Mouse (Mus musculus): ENCODE measurements around the gene Arl5a. TPM values are rescaled to one million over a fixed set of nuclear protein-coding genes. Genes with fewer than 3 reads are reported as not detected.

The Arl5a gene
- polyA plus RNA-seq, 1 experiment from 2014 or later, result 39.9 TPM

DNA sequence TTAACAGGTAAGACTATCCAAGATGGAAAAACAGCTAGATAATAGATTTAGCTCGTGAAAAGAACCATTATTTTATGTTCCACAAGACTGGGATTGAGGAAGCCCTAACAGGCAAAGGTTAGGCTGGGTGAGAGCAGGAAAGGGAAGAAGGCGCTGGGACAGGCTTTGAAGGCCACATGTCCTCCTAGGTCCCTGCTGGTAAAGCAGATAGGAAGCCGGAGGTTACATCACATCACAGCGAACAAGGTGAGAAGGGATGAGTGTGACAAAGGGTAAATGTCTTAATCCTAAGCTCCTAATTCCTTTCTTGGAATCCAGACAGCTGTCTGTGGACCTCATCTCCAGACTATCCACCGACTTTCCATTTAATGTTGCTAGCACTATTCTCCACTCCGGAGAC, 5.4 kb downstream of the Arl5a start:
- no peaks in the 10 kb centered on the region for H3K27me3 ChIP-seq
- no peak overlapping the region for H3K4me2 ChIP-seq
- no peak overlapping the region for H3K4me3 ChIP-seq
- no peak overlapping the region for H3K9ac ChIP-seq
- no peak overlapping the region for H3K27ac ChIP-seq
- peaks cover 28% of the 10 kb centered on the region for H3K4me1 ChIP-seq (replicated peaks)
- peaks cover 7% of the 10 kb centered on the region; the same call in 1 of the 2 replicates for H3K9me3 ChIP-seq
- 81% methylated on average over 6 of the region's 6 CpGs for WGBS
- peaks cover 24% of the 10 kb centered on the region for H3K36me3 ChIP-seq
- no peak for ATAC-seq (ENCODE audit: low FRiP score)

DNA sequence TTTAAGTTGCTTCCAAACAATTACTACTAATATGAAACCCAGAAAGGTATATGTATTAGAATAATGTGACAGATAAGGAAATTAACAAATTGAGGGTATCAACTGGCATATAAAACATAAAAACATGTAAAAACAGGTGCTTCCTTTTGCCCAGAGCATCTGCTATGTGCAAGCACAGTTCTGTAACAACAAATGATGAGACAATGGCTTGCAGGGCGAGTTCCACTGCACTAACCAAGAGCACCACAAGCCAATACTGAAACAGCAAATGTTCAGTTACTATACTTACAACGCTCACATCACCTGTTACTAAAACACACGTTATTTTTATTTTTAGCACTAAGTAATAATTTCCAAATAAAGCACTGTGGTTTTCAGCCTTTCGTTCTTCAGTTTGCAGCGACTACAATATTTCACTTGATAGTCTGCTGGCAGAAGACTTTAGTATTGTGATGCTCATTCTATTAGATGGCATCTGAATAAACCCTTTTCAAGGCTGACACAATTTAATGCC, 12.1 kb downstream of the Arl5a start:
- no peak for ATAC-seq (ENCODE audit: low FRiP score)
- Histone ChIP-seq H3K9me3 (peaks cover 38% of the 10 kb centered on the region), H3K27ac (no peak overlapping the region), H3K4me2 (no peak overlapping the region), H3K36me3 (peaks cover 80% of the 10 kb centered on the region), H3K9ac (no peak overlapping the region), H3K4me1 (replicated peaks) (no peaks in the 10 kb centered on the region), H3K4me3 (no peak overlapping the region), H3K27me3 (no peaks in the 10 kb centered on the region)
- WGBS, result 98% methylated on average over 5 of the region's 5 CpGs

DNA sequence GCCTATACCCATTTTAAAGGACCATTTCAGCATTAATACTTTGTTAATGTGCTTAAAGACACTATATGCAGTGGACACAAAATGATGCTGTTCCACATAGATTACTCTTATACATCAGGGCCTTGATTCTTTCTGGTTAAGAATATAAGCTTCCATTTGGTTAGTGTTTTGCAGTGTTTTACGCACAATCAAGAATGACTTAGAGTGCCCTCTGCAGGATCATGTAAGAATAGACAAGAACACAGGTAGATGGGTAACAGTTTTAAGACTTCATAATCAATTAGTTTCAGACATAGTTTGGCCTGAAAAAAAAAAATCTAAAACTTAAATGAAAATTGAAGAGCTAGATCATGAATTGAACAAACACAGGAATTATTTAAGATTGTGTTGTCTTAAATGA, 18.2 kb downstream of the Arl5a start:
- Histone ChIP-seq H3K4me2 (no peak overlapping the region), H3K4me1 (replicated peaks) (no peaks in the 10 kb centered on the region), H3K27me3 (no peaks in the 10 kb centered on the region), H3K9me3 (peaks cover 26% of the 10 kb centered on the region), H3K36me3 (peaks cover 73% of the 10 kb centered on the region), H3K4me3 (no peak overlapping the region), H3K27ac (no peak overlapping the region), H3K9ac (no peak overlapping the region)
- ATAC-seq (ENCODE audit: low FRiP score), result no peak
- 93% methylated on average over 1 of the region's 1 CpGs for WGBS

DNA sequence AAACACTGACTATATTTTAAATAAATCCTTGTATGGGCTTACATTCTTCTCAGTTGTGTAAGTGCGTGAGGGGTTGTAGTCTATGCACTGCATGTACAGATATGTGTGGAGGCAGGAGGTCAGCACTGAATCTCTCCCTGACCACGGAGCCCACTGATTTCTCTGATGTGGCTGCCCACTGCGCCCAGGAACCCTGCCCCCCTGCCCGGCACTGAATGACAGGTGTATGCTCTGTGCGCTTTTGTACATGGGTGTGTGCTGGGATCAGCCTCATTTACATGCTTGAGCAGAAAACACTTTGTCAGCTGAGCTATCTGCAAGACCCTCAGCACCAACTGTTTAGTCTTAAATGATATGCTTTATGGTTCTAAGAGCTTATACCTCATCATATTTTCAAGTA, 19.5 kb downstream of the Arl5a start:
- Histone ChIP-seq H3K4me2 (no peak overlapping the region), H3K9ac (no peak overlapping the region), H3K36me3 (peaks cover 65% of the 10 kb centered on the region), H3K4me3 (no peak overlapping the region), H3K27me3 (no peaks in the 10 kb centered on the region), H3K27ac (no peak overlapping the region), H3K4me1 (replicated peaks) (no peaks in the 10 kb centered on the region), H3K9me3 (peaks cover 14% of the 10 kb centered on the region)
- no peak for ATAC-seq (ENCODE audit: low FRiP score)
- WGBS, result 95% methylated on average over 5 of the region's 5 CpGs

DNA sequence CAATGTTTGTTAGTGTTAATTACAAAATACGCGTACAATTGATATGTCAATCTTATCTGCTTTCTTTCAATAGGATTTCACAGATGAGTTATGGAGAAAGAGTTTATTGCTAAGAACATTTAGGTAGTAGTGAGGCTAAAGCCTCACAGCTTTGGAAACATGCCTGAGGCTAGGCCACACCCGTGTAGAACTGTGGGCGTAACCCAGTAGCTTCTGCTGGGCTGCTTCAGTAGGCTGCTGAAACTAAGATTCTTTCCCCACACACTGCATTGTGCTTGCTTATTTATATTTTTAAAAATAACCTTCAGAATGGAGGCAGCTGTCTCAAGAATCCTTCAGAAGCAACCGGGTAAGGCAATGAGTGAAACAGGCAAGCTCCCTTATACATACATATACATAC, 30.2 kb downstream of the Arl5a start:
- no peak for ATAC-seq (ENCODE audit: low FRiP score)
- Histone ChIP-seq H3K4me3 (no peak overlapping the region), H3K36me3 (peaks cover 4% of the 10 kb centered on the region; the same call in 1 of the 2 replicates), H3K9ac (no peak overlapping the region), H3K27ac (no peak overlapping the region), H3K9me3 (no peaks in the 10 kb centered on the region), H3K27me3 (no peaks in the 10 kb centered on the region), H3K4me2 (no peak overlapping the region), H3K4me1 (replicated peaks) (no peaks in the 10 kb centered on the region)
- 95% methylated on average over 5 of the region's 5 CpGs for WGBS

DNA sequence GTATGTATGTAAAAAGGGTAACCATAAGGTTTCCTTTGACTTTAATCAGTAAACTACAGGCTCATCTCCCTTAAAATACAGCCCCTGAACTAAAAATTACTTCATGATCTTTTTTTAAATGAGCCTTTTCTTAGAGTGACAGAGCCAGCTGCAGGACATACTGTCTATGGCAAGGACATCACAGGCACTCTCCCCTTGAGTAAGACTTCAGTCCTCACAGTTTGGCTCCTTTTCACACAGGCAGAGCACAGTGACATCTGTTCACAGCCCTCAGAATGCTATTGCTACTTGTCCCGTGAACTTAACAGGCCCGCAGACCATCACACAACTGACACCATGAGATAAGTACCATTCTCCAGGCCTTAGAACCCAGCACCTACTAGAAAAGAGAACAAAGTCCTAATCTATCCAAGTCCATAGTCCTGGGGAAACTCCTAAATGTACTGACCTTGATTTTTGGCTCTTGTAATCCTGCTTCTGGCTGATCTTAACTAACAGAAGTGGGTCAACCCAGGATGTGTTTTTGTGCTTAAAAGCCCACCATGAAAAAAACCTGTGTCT, 34.2 kb downstream of the Arl5a start:
- no peaks in the 10 kb centered on the region for H3K4me1 ChIP-seq (replicated peaks)
- no peak for ATAC-seq (ENCODE audit: low FRiP score)
- H3K27me3 ChIP-seq, result no peaks in the 10 kb centered on the region
- H3K36me3 ChIP-seq, result no peaks in the 10 kb centered on the region
- H3K4me3 ChIP-seq, result no peak overlapping the region
- no peak overlapping the region for H3K27ac ChIP-seq
- 89% methylated on average over 2 of the region's 2 CpGs for WGBS
- no peaks in the 10 kb centered on the region for H3K9me3 ChIP-seq
- H3K4me2 ChIP-seq, result no peak overlapping the region
- H3K9ac ChIP-seq, result no peak overlapping the region

DNA sequence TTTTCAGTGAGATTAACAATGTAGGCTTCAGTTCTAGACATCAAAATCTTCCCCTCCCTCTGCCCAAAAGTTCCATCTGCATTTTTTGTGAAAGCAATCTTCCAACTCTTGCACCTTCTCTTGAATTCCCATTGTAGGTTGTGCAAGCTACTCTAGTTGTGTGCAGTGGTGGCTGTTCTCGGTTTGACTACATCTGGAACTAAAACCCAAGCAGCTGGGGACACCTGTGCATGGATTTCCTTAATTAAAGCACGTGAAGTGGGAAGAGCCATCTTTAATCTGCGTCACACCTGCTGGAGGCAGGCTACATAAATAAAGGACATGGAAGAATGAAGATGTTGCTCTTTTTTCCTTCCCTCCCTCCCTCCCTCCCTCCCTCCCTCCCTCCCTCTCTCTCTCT, 34.7 kb downstream of the Arl5a start:
- Histone ChIP-seq H3K4me3 (no peak overlapping the region), H3K27me3 (no peaks in the 10 kb centered on the region), H3K9ac (no peak overlapping the region), H3K27ac (no peak overlapping the region), H3K4me2 (no peak overlapping the region), H3K36me3 (no peaks in the 10 kb centered on the region), H3K4me1 (replicated peaks) (no peaks in the 10 kb centered on the region), H3K9me3 (no peaks in the 10 kb centered on the region)
- no peak for ATAC-seq (ENCODE audit: low FRiP score)
- whole genome bisulfite sequencing, result 77% methylated on average over 3 of the region's 3 CpGs

DNA sequence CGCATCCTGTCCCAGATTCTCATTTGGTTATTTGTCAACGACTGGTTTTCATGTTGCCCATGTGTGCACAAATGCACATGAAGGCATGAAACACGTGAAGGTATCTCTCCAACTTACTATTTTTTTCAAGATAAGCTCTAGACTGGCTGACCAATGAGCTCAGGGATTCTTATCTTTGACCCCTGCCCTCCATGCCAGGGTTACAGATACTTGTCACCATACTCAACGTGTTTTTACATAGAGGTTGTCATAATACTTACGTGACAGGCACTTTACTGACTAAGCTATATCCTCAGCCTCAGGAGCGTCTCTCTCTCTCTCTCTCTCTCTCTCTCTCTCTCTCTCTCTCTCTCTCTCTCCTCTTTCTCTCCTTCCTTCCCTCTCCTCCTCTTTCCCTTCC, 38.2 kb downstream of the Arl5a start:
- 90% methylated on average over 6 of the region's 6 CpGs for WGBS
- ATAC-seq (ENCODE audit: low FRiP score), result no peak
- H3K27me3 ChIP-seq, result no peaks in the 10 kb centered on the region
- H3K27ac ChIP-seq, result no peak overlapping the region
- no peak overlapping the region for H3K9ac ChIP-seq
- H3K4me2 ChIP-seq, result no peak overlapping the region
- no peaks in the 10 kb centered on the region for H3K4me1 ChIP-seq (replicated peaks)
- H3K4me3 ChIP-seq, result no peak overlapping the region
- no peaks in the 10 kb centered on the region for H3K9me3 ChIP-seq
- no peaks in the 10 kb centered on the region for H3K36me3 ChIP-seq

DNA sequence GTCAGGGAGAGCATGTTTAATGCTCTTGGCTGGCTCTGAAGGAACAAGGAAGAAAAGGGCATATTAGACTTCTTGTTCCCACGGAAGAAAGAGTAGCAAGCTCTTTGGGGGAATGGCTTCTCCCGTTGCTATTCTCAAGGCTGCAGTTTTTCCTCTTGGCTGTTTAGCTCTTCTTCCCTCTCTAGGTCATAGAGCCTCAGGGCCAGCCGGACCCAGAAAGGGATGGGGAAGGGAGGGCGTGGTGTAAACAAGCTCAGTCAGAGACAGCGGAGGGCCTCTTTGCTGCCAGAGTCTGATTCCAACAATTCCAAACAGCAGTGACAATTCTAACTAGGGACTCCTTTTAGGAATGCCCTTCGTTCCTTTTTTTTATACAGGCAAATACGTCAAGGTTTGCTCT, 38.7 kb downstream of the Arl5a start:
- WGBS, result 76% methylated on average over 7 of the region's 7 CpGs
- H3K27me3 ChIP-seq, result no peaks in the 10 kb centered on the region
- ATAC-seq (ENCODE audit: low FRiP score), result no peak
- no peak overlapping the region for H3K4me3 ChIP-seq
- H3K4me2 ChIP-seq, result no peak overlapping the region
- H3K9me3 ChIP-seq, result no peaks in the 10 kb centered on the region
- no peaks in the 10 kb centered on the region for H3K36me3 ChIP-seq
- H3K4me1 ChIP-seq (replicated peaks), result no peaks in the 10 kb centered on the region
- H3K9ac ChIP-seq, result no peak overlapping the region
- H3K27ac ChIP-seq, result no peak overlapping the region

DNA sequence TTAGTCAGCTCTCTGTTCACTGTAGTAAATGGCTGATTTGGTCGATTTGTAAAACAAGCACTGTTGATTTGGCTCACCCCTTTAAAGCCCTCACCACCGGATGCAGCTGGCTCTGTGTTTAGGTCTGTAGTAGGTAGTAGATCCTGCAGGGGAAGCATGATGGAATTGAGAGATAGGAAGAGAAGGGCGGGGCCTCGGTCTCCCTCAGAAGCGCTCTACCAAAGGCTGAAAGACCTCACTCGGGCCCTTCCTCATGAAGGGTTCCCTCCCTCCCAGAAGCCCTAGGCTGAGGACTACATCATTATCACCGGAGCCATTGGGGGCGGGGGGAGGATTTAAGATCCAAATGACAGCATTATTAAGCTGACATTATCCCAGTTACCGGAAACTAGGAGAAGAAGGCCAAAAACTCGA, 45.8 kb downstream of the Arl5a start:
- no peaks in the 10 kb centered on the region for H3K36me3 ChIP-seq
- no peaks in the 10 kb centered on the region for H3K4me1 ChIP-seq (replicated peaks)
- H3K4me2 ChIP-seq, result no peak overlapping the region
- H3K9ac ChIP-seq, result no peak overlapping the region
- ATAC-seq (ENCODE audit: low FRiP score), result no peak
- H3K4me3 ChIP-seq, result no peak overlapping the region
- no peaks in the 10 kb centered on the region for H3K9me3 ChIP-seq
- 77% methylated on average over 10 of the region's 10 CpGs for WGBS
- H3K27ac ChIP-seq, result no peak overlapping the region
- H3K27me3 ChIP-seq, result no peaks in the 10 kb centered on the region

DNA sequence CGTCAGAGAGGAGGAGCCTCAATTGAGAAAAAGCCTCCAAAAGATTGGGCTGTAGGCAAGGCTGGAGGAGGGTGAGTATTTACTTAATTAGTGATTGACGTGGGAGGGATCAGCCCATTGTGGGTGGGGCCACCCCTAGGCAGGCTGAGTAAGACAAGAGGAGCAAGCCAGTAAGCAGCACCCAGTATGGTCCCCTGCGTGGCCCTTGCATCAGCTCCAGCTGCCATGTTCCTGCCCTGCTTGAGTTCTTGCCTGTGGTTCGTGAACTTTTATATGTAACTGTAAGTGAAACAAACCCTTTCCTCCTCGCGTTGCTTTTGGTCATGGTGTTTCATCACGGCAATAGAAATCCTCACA, 46.3 kb downstream of the Arl5a start, which contains the start of gene Neb:
Gene Neb, minus strand, starts transcription at position 27 of the 357 bp plus-strand sequence.
- no peaks in the 10 kb centered on the region for H3K4me1 ChIP-seq (replicated peaks)
- ATAC-seq (ENCODE audit: low FRiP score), result no peak
- no peaks in the 10 kb centered on the region for H3K36me3 ChIP-seq
- no peaks in the 10 kb centered on the region for H3K9me3 ChIP-seq
- 55% methylated on average over 7 of the region's 7 CpGs for WGBS
- H3K27me3 ChIP-seq, result no peaks in the 10 kb centered on the region
- no peak within 1 kb of the TSS for H3K4me2 ChIP-seq
- H3K4me3 ChIP-seq, result no peak within 1 kb of the TSS
- no peak within 1 kb of the TSS for H3K9ac ChIP-seq
- no peak within 1 kb of the TSS for H3K27ac ChIP-seq

DNA sequence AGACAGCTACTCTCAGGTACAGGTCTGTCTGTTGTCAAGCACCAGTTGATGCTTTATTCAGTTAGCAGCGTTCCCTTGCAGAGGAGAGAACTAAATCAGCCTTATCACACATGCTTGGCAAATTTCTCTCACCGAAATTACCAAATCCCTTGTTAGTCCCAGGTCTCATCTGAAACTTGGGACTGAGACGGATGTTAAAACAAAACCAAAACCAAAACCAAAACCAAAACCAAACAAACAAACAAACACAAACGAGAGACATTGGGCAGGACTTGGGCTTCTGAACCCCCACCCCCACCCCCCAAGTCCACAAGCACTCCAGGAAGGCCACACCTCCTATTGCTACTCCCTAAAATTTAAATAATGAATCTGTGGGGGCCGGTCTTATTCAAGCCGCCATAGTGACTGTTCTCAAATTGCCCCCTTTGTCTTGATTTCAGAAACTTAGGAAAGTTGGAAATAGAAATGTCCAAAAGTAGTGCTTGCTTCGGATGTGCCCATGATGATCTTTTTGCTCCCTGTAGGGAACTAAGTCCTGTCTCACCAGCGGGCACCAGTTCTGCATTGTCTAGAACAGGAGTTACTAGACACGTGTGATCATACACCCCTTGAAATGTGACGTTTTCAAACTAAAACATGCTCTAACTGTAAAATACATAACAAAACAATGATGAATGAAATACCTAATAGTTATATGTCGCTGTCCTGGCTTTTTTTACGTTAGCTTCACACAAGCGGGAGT, 46.8 kb downstream of the Arl5a start:
- H3K4me2 ChIP-seq, result no peak overlapping the region
- no peak overlapping the region for H3K4me3 ChIP-seq
- no peaks in the 10 kb centered on the region for H3K4me1 ChIP-seq (replicated peaks)
- no peak for ATAC-seq (ENCODE audit: low FRiP score)
- no peak overlapping the region for H3K9ac ChIP-seq
- H3K9me3 ChIP-seq, result no peaks in the 10 kb centered on the region
- H3K36me3 ChIP-seq, result no peaks in the 10 kb centered on the region
- H3K27ac ChIP-seq, result no peak overlapping the region
- 54% methylated on average over 13 of the region's 13 CpGs for WGBS
- no peaks in the 10 kb centered on the region for H3K27me3 ChIP-seq

DNA sequence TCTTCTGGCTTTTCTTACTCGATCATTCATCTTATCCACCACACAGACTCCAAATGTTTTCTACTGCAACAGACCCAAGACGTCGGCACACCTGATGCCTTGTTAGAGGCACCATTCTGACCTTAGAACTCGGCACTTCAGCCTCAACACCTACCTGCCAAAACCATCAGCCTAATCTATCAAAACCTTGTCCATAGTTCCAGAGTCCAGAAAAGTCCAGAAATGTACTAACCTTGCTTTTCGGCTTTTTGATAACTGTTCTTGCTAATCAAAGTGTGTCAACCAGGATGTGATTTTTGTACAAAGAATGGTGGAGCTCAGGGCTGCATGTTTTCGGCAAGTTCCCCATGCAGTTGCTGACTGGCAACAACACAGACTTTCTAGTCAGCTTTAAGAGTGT, 50.0 kb downstream of the Arl5a start:
- WGBS, result 94% methylated on average over 6 of the region's 6 CpGs
- Histone ChIP-seq H3K4me1 (replicated peaks) (no peaks in the 10 kb centered on the region), H3K36me3 (no peaks in the 10 kb centered on the region), H3K4me3 (no peak overlapping the region), H3K27ac (no peak overlapping the region), H3K27me3 (no peaks in the 10 kb centered on the region), H3K9ac (no peak overlapping the region), H3K9me3 (no peaks in the 10 kb centered on the region), H3K4me2 (no peak overlapping the region)
- ATAC-seq (ENCODE audit: low FRiP score), result no peak
